Mouse (Mus musculus) fat pad, adult 2 months (tissue): Measurements from ENCODE around the gene Styk1.
"Not testable (repeated sequence)": the region's sequence is repeated elsewhere in the genome, so short reads cannot be mapped to it uniquely, and the experiment has no call there.

Experiments used
- DNase-seq: peaks from one replicate; pipeline ENCODE4 v3.0.0-alpha.2; 2011; ENCODE audit warnings: low read depth, low spot score; ENCODE audit errors: extremely low read depth

The Styk1 gene

GRCm38 (mm10) chr6:131292991-131293788, 60.2 kb downstream of the Styk1 start, which contains the start of gene Magohb:
Magohb (minus strand) TSS chr6:131293244.
- DNase-seq: no peak

- DNase-seq: no peak
Measured at GRCm38 (mm10) chr6:131292276-131292990, 61.0 kb downstream of the Styk1 start.

GRCm38 (mm10) chr6:131290430-131290829, 63.0 kb downstream of the Styk1 start:
- DNase-seq: no peak

DNA sequence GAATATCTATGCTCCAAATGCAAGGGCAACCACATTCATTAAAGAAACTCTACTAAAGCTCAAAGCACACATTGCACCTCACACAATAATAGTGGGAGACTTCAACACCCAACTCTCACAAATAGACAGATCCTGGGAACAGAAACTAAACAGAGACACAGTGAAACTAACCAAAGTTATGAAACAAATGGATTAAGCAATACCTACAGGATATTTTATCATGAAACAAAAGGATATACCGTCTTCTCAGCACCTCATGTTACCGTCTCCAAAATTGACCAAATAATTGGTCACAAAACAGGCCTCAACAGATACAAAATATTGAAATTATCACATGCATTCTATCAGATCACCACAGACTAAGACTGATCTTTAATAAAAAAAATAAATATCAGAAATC, 75.2 kb downstream of the Styk1 start:
- not testable (repeated sequence) for DNase-seq

- no peak for DNase-seq
Measured at GRCm38 (mm10) chr6:131276659-131277058, 76.7 kb downstream of the Styk1 start.

- no peak for DNase-seq
Measured at GRCm38 (mm10) chr6:131272311-131272710, 81.1 kb downstream of the Styk1 start.

- DNase-seq: no peak
Measured at GRCm38 (mm10) chr6:131270312-131270711, 83.1 kb downstream of the Styk1 start.

GRCm38 (mm10) chr6:131269599-131269998, 83.8 kb downstream of the Styk1 start:
- no peak for DNase-seq

- DNase-seq: no peak
Measured at GRCm38 (mm10) chr6:131264175-131264574, 89.2 kb downstream of the Styk1 start.

DNA sequence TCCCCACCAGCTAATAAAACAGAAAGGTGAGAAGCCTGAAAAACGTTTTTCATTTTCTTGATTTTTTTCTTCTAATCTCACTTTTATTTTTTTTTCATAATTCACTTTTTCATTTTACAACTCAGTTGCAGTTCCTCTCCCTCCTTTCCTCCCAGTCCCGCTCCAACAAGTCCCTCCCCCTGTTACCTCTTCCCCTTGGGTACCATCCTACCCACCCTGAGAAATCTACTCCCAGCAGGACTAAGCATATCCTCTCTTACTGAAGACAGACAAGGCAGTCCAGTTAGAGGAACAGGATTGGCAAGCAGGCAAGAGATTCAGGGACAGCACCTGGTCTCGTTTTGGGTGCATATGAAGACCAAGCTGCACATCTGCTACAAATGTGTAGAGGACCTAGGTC, 90.6 kb downstream of the Styk1 start:
- DNase-seq: no peak

DNA sequence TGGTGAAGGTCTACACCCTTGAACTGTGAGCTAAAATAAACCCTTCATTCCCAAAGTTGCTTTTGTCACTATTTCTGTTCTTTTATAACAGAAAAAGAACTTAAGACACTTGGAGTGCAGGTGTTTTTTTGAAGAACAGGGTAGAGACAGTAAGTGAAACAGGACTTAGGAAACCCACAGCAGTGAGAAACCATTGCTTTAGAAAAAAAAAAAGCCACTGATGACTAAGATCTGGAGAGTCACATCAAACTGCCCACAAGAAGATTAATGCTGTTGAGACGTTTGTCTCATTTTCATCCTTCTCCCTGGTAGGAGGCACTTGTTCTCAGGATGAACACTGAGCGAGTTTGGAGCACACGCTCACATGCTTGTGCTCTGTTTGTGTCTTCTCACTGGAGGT, 91.4 kb downstream of the Styk1 start:
- DNase-seq: no peak
